Mouse (Mus musculus) right cerebral cortex, adult 2 months (tissue): ENCODE data around the gene Ahsg.

Experiments used
- DNase-seq, 2 experiments: peaks; one replicate each; pipeline ENCODE4 v3.0.0; 2021 to 2022; ENCODE audit warnings: low spot score in 2 of 2

The Ahsg gene

GRCm38 (mm10) chr16:22886726-22887125 is 4.4 kb upstream of the Ahsg start:
- no peak for DNase-seq

DNA sequence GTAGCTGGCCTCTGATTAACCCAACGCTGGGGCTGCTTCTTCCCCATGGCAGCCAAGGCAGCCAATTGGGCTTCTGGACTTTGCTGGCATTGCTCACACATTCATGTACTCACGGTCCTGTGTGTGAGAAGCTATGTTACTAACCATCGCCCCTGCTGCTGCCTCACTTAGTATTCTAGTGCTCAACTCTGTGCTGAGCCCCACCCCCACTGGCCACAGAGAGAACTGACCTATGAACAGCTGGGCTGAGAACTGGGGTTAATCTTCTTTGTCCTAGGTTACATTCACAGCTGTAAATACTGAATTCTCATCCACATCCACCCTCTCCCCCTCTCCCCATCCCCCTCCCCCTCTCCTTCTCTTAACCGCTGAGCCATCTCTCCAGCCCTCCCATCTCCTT is 2.2 kb upstream of the Ahsg start:
- no peak for DNase-seq

- no peak for DNase-seq
Observed at GRCm38 (mm10) chr16:22889716-22890115, 1.4 kb upstream of the Ahsg start.

DNA sequence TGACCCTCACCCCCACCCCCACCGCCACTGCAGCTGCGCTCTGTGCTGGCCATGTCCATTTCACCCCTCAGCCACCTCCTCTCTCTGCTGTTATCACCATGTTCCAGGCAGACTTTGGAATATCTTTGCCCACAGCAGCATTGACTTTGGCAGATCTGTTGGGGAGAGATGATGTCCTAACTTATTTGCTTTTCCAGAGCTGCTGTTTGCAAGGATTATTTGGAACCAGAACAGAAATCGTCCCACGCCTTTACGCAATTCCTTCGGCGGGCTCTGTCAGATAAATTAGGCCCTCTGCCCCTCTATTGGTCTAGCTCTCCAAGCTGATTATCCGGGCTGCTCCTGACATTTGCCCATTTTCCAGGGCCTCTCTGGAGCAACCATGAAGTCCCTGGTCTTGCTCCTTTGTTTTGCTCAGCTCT is 667 bp downstream of the Ahsg start:
- no peak for DNase-seq

- no peak for DNase-seq
Observed at GRCm38 (mm10) chr16:22894095-22894494, 3.0 kb downstream of the Ahsg start.

GRCm38 (mm10) chr16:22896618-22897017 is 5.5 kb downstream of the Ahsg start:
- no peak for DNase-seq

- DNase-seq: no peak
Observed at GRCm38 (mm10) chr16:22899346-22899745, 8.3 kb downstream of the Ahsg start.

DNA sequence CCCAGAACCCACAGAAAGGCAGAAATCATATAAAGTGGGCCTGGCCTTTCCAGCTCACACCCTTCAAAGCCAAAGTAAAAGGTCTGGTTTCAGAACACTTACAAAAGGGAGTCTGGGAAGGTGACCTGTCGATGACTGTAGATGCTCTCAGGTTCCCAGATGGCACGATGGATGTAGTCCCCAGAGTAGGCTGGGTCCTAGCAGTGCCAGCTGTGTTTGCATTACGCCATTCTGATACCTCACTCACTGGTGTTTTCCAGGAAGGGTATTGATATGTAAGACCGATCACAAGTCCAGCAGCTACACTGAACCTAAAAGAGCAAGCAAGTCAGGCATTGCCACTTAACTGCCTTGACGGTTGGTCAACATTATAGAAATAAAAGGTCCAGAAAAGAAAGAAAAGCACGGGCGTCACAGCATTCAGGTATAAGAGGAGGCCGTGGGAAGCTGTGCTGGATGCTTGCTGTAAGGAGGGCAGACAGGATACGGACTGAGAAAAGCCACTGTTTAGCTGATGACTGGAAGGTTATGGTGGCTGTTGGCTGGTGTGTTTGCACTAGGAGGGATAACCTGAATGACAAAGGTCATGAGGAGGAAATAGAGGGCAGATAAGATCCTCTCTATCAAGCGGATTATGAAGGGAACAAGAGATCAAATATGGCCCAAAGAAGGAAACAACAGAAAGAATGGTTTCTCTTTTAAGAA is 8.9 kb downstream of the Ahsg start:
- no peak for DNase-seq

GRCm38 (mm10) chr16:22901326-22901725 is 10.2 kb downstream of the Ahsg start:
- DNase-seq: no peak

- DNase-seq: no peak
Observed at GRCm38 (mm10) chr16:22909290-22909689, 18.2 kb downstream of the Ahsg start.

DNA sequence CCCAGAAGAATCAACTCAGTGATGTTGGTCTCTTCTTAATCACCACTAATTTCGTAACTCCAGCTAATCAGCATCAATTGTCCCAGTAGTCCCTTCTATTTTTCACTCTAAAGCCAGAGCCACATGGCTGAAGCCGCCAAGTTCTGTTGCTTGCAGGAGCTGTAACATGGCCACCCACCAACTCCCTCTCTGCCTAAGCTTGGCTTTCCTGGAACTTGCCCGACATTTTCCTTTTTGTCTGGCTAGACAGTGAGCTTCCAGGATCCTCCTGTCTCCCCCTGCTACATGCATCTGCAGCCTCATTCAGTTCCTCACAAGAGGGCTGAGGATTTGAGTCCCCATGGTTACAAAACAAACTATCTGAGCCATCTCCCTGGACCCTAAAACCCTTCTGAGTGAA is 20.9 kb downstream of the Ahsg start:
- peak in 1 of 2 experiments; percentile 13 for DNase-seq

- no peak for DNase-seq
Observed at GRCm38 (mm10) chr16:22912886-22913285, 21.8 kb downstream of the Ahsg start.

- no peak for DNase-seq
Observed at GRCm38 (mm10) chr16:22914276-22914675, 23.2 kb downstream of the Ahsg start.

- DNase-seq: no peak
Observed at GRCm38 (mm10) chr16:22918034-22918433, 27.0 kb downstream of the Ahsg start, which contains the start of gene Fetub. Gene Fetub (plus strand): TSS chr16:22918334.

GRCm38 (mm10) chr16:22918664-22919312 is 27.7 kb downstream of the Ahsg start:
- no peak for DNase-seq

GRCm38 (mm10) chr16:22919971-22920854 is 29.1 kb downstream of the Ahsg start:
- DNase-seq: no peak

DNA sequence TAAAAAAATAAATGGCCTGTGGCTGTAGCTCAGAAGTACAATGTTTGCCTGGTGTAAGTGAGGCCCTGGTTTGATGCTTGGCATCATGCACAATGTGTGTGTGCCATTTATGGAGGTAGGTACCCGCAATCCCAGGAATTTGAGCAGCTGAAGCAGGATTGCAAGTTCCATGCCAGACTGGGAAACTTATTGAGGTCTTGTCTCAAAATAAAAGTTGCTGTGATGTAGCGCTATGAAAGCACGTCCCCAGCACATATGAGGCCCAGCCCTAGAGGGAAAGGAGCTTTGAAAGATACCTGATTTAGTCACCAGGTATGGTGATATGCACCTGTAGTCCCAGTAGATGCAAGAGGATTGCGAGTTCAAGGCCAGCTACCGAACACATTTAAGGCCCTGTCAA is 30.7 kb downstream of the Ahsg start:
- no peak for DNase-seq

- DNase-seq: no peak
Observed at GRCm38 (mm10) chr16:22922433-22922832, 31.4 kb downstream of the Ahsg start.

DNA sequence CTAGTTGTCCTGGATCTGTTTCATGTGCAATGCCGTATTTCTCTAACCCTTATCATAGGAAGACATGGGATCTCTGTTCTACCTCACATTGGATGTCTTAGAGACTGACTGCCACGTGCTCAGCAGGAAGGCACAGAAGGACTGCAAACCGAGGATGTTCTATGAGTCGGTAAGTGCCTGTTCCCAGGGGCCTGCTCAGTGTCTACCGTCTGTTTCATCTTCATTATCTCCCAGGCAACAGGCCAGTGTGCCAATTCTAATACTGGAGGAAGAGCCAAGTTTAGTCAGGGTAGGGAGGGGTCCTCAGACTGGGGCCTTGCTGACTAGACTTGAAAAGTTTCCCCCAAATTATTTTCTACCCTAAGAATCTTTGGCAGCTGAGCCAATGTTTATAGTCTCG is 38.5 kb downstream of the Ahsg start:
- DNase-seq: no peak

GRCm38 (mm10) chr16:22931431-22932200 is 40.5 kb downstream of the Ahsg start:
- no peak for DNase-seq

DNA sequence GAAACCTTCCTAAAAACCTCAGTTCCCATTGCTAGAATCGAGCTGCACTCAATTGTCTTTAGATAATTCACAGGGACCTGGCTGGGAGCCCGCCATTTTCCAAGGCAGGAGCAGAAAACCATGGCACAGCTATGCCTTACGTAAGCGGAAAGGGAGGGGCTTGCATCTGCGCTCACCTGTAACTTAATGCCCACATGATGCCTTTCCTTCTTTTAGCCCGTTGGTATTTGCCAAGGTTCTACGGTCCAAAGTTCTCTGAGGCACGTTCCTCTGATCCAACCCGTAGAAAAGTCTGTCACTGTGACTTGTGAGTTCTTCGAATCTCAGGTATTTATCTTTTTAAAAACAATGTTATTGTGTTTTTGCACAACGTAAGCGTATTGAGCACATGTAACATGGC is 46.6 kb downstream of the Ahsg start:
- DNase-seq: no peak

GRCm38 (mm10) chr16:22938541-22938940 is 47.5 kb downstream of the Ahsg start:
- no peak for DNase-seq
